Mouse (Mus musculus) lung, adult 2 months (tissue): ENCODE results near the gene Col4a1. TPM values are rescaled to one million over a fixed set of nuclear protein-coding genes. Genes with fewer than 3 reads are reported as not detected.

Experiments used
- DNase-seq: peaks from one replicate; pipeline ENCODE4 v3.0.0; 2022
- H3K4me1 ChIP-seq: fragments of 200-500 bp; 2 replicates; pipeline ENCODE4 v1.6.1; 2011; ENCODE audit warnings: low read length; ENCODE audit not compliant: control insufficient read depth, insufficient read depth
- H3K4me3 ChIP-seq: fragments of 200-500 bp; replicated peaks from 2 replicates; pipeline ENCODE3; 2011; ENCODE audit warnings: low read depth, mild to moderate bottlenecking, control low read depth, low read length; ENCODE audit errors: extremely low read depth
- CTCF ChIP-seq: fragments of 200-500 bp; IDR thresholded peaks from 2 replicates; pipeline ENCODE4 v1.5.1; 2011; ENCODE audit warnings: mild to moderate bottlenecking, low read length, control low read depth; ENCODE audit not compliant: insufficient read depth
- POLR2A ChIP-seq: fragments of 200-500 bp; IDR thresholded peaks from 2 replicates; pipeline ENCODE4 v1.6.1; 2011; ENCODE audit warnings: low read depth, mild to moderate bottlenecking, control low read depth, low read length, borderline replicate concordance; ENCODE audit errors: extremely low read depth
- WGBS: fragments of 180-500 bp; shearing (Covaris S2); methylation state at CpG from one replicate; pipeline ENCODE4 v1.1.7; 2018; 5-methylcytosine and 5-hydroxymethylcytosine counted together
- polyA plus RNA-seq: library from polyadenylated mRNA; depleted of rRNA; stranded (reverse); fragments of >200 nt; gene quantifications from 2 replicates; pipeline ENCODE4 v1.2.3, GENCODE M21; 2012

Gene Col4a1
- polyA plus RNA-seq, 1 experiment = 556 TPM

DNA sequence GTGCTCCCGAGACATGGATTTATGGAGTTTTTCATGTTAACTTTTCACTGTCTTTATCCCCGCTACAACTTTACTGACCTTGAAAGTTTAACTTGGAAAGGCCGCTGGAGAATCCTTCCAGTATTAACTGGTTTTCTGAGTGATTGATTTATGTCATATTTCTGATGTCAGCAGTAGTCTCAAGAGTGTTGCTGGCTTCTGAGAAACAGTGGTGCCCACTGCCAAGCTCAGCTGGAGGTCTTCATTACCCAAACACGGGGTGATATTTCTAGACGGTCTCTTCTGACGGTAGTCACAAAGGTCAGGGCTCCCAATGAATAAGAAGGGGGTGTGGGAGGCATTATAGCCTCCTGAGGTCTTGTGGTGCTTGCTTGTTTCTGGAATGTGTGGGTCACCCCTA is 21.1 kb upstream of the Col4a1 start:
- no peak for DNase-seq
- TF ChIP-seq POLR2A = no peak
- TF ChIP-seq CTCF = no peak
- Histone ChIP-seq H3K4me3 (no peak overlapping the region), H3K4me1 (peaks cover 48% of the 10 kb centered on the region)
- 48% methylated on average over 6 of the region's 6 CpGs for WGBS

DNA sequence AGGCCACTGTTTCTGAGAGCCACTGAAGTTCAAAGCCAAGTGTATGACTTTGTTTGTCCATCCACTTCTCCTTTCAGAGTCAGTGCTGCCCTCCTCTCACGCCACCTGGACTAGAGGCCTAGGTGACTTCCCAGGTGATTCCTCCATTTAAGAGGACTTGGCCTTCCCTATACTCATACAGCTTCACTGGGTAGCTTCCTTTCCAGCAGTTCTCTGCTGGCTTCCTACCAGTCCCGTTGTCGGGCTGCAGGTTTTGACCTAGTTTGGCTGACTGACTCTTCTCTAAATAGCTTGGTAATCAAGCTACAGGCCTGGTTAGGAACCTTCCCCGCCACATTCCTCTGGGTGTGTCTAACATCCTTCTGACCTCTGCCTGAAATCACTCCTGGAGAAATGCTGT is 18.9 kb upstream of the Col4a1 start:
- peaks cover 55% of the 10 kb centered on the region for H3K4me1 ChIP-seq
- DNase-seq = peak; percentile 49
- WGBS = 25% methylated on average over 4 of the region's 4 CpGs
- no peak overlapping the region for H3K4me3 ChIP-seq
- TF ChIP-seq CTCF (no peak), POLR2A (no peak)

DNA sequence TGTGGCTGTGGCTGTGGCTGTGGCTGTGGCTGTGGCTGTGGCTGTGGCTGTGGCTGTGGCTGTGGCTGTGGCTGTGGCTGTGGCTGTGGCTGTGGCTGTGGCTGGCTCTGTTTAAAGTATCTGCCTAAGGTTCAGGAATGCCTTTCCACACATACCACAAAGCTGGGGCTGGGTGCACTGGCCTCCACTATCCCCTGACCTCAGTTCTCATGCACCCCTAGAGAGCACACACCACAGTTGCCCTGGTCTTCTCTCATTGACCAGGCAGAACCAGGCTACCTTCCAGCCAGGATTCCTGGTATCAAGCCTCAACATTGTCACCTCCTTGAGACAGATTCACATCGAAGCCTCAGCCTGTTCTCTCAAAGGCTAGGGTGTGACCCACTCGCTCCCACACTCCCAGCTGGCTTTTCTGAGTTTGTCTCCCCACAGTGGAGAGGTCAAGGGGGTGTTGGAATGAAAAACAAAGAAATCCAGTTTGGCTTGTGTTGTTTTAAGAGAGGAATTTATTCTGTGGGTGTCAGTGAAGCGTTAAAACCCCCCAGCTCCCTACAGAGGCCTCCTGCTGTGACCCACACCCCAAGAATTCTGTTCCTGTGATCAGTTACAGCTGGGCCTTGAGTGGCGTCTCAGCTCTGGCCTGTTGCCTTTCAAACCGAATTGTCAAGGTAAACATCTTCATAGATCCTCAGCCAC is 15.2 kb upstream of the Col4a1 start:
- Histone ChIP-seq H3K4me3 (no peak overlapping the region), H3K4me1 (peaks cover 49% of the 10 kb centered on the region)
- WGBS = 35% methylated on average over 5 of the region's 5 CpGs
- no peak for DNase-seq
- TF ChIP-seq CTCF (no peak), POLR2A (no peak)

DNA sequence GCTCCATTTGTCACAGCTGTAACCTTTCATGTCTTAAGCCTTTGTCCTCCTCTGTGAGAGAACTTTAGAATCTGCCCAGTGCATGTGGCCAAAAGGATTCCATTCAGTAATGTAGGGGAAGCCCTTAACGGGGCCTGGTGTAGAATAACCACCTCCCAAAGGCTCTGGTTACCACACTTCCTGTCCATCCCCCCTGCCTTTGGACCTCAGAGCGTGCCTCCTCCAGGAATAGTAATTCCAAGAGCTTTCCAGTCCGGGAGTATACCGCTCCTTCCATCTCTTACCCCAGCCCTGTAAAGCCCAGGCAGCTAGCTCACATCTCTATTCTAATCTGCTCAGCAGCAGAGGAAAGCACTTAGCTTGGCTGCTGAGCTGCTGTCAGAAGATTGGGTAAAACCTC is 14.7 kb upstream of the Col4a1 start:
- DNase-seq = no peak
- H3K4me3 ChIP-seq = no peak overlapping the region
- TF ChIP-seq CTCF (no peak), POLR2A (no peak)
- WGBS = 32% methylated on average over 4 of the region's 4 CpGs
- H3K4me1 ChIP-seq = peaks cover 54% of the 10 kb centered on the region

GRCm38 (mm10) chr8:11324801-11325395 is 12.3 kb upstream of the Col4a1 start:
- TF ChIP-seq CTCF (no peak), POLR2A (no peak)
- peaks cover 46% of the 10 kb centered on the region for H3K4me1 ChIP-seq
- WGBS = 50% methylated on average over 6 of the region's 6 CpGs
- H3K4me3 ChIP-seq = no peak overlapping the region
- DNase-seq = no peak

- no peak for TF ChIP-seq CTCF
- TF ChIP-seq POLR2A = no peak
- 24% methylated on average over 1 of the region's 1 CpGs for WGBS
- DNase-seq = no peak
- Histone ChIP-seq H3K4me1 (peaks cover 44% of the 10 kb centered on the region), H3K4me3 (no peak overlapping the region)
These were observed 11.1 kb upstream of the Col4a1 start for GRCm38 (mm10) chr8:11323681-11324080.

DNA sequence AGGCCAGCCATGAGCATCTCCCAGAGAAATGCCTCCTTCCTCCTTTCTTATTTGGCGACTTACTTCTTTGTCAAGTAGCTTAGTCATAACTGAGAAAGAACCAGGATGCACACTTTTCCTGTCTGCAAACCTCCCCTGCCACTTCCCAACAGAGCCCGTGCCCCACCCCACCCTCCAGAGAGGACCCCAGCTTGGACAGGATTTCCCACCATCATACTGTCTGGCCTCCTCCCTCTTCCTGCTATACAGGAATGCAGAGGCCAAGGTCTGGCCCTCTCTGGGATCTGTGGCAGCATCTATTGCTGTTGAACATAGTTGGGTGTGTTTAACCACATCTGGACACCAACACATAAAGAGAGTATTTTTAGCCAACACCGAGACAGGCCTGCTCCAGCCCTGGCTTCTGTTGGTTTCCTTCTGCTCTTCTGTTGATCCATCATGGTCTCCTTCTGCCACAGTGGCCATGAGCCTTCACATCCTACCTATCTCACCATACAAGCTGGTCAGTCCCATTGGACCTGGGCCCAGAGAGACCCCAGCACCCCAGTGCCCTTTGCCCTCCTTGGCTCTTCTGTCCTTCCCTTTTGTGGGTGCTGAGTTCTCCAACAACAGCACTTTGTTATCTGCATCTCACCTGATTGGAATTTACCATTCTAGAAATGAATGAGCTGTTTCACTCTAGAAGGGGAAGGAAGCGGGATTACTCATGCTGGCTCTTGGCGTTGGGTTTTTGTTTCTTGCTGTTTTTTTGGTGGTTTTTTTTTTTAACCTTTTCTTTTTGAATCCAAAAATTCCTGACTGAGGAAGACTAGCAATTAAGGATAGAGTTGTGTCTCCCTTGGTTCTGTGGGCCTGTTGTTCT is 10.3 kb upstream of the Col4a1 start:
- TF ChIP-seq POLR2A (no peak), CTCF (no peak)
- H3K4me3 ChIP-seq = no peak overlapping the region
- H3K4me1 ChIP-seq = peaks cover 38% of the 10 kb centered on the region
- WGBS = 34% methylated on average over 5 of the region's 5 CpGs
- DNase-seq = no peak

DNA sequence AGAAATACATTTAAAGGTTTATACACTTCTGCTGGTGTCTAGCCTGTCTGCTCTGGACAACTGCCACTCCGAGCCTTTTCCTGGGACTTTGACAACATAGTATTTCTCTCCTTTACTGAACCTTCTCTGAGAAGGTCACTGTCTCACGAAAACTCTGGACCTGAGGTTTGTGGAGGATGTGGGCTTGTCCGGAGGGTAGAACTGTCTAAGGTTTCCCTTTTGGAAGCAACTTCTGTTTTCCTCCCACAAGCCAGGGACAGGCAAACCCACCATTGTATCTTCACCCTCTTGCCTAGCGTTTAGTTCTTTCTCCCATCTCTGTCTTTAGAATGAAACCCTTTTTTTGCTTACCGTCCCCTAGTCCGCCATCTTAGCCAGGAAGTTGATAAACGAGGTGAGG is 9.2 kb upstream of the Col4a1 start:
- no peak overlapping the region for H3K4me3 ChIP-seq
- H3K4me1 ChIP-seq = peaks cover 30% of the 10 kb centered on the region
- TF ChIP-seq CTCF (no peak), POLR2A (no peak)
- 52% methylated on average over 7 of the region's 7 CpGs for WGBS
- no peak for DNase-seq

- Histone ChIP-seq H3K4me1 (peaks cover 38% of the 10 kb centered on the region), H3K4me3 (no peak overlapping the region)
- no peak for DNase-seq
- no peak for TF ChIP-seq CTCF
- no peak for TF ChIP-seq POLR2A
- 82% methylated on average over 11 of the region's 11 CpGs for WGBS
These were observed 6.8 kb upstream of the Col4a1 start for GRCm38 (mm10) chr8:11319405-11319804.
